Mouse (Mus musculus) lung, adult 2 months (tissue): ENCODE results near the gene H3f3b. TPM values are rescaled to one million over a fixed set of nuclear protein-coding genes. Genes with fewer than 3 reads are reported as not detected.

Experiments
- DNase-seq: peaks from one replicate; pipeline ENCODE4 v3.0.0; 2022
- H3K4me1 ChIP-seq: fragments of 200-500 bp; 2 replicates; pipeline ENCODE4 v1.6.1; 2011; ENCODE audit warnings: low read length; ENCODE audit not compliant: control insufficient read depth, insufficient read depth
- H3K4me3 ChIP-seq: fragments of 200-500 bp; replicated peaks from 2 replicates; pipeline ENCODE3; 2011; ENCODE audit warnings: low read depth, mild to moderate bottlenecking, control low read depth, low read length; ENCODE audit errors: extremely low read depth
- CTCF ChIP-seq: fragments of 200-500 bp; IDR thresholded peaks from 2 replicates; pipeline ENCODE4 v1.5.1; 2011; ENCODE audit warnings: mild to moderate bottlenecking, low read length, control low read depth; ENCODE audit not compliant: insufficient read depth
- POLR2A ChIP-seq: fragments of 200-500 bp; IDR thresholded peaks from 2 replicates; pipeline ENCODE4 v1.6.1; 2011; ENCODE audit warnings: low read depth, mild to moderate bottlenecking, control low read depth, low read length, borderline replicate concordance; ENCODE audit errors: extremely low read depth
- WGBS: fragments of 180-500 bp; shearing (Covaris S2); methylation state at CpG from one replicate; pipeline ENCODE4 v1.1.7; 2018; 5-methylcytosine and 5-hydroxymethylcytosine counted together
- polyA plus RNA-seq: library from polyadenylated mRNA; depleted of rRNA; stranded (reverse); fragments of >200 nt; gene quantifications from 2 replicates; pipeline ENCODE4 v1.2.3, GENCODE M21; 2012; rRNA removed

The H3f3b gene
- polyA plus RNA-seq, 1 experiment: 243 TPM

DNA sequence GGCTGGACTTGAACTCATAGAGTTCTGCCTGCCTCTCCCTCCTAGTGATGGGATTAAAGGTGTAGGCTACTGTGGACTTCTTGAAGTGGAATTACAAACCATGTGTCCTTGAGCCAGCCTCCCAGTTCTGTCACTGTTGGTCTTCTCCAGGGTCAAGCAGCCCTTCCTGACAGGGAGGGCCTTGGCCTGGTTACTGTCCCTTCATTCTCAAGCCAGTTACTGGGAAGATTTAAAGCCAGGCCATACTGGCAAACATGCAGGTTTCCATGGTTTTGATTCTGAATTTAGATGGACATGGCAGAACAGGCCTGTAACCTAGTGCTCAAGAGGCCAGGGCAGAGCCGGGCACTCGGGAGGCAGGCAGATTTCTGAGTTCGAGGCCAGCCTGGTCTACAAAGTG, 32.5 kb downstream of the H3f3b start:
- TF ChIP-seq CTCF: no peak
- no peak for TF ChIP-seq POLR2A
- Histone ChIP-seq H3K4me1 (no peaks in the 10 kb centered on the region), H3K4me3 (no peak overlapping the region)
- WGBS: 95% methylated on average over 3 of the region's 3 CpGs
- no peak for DNase-seq

DNA sequence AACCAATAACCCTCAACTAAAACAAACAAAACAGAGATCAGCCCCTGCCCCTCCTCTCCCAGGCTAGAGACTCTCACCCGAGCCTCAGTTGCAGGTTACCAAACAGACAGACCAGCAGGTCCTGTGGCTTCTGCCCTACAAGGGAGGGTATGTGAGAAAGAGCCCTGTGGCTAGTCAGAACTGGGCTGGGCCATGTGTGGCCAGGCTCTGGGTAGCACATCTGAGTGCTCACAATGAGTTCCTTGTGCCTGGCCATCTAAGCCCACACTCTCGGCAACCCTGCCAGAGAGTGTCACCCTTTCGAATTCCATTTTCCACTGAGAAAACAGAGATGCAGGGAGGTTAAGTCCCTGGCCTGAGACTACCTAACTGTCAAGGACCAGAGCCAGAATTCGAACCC, 35.7 kb downstream of the H3f3b start:
- TF ChIP-seq POLR2A (no peak), CTCF (no peak)
- no peak for DNase-seq
- H3K4me1 ChIP-seq: no peaks in the 10 kb centered on the region
- WGBS: 60% methylated on average over 4 of the region's 4 CpGs
- H3K4me3 ChIP-seq: no peak overlapping the region

DNA sequence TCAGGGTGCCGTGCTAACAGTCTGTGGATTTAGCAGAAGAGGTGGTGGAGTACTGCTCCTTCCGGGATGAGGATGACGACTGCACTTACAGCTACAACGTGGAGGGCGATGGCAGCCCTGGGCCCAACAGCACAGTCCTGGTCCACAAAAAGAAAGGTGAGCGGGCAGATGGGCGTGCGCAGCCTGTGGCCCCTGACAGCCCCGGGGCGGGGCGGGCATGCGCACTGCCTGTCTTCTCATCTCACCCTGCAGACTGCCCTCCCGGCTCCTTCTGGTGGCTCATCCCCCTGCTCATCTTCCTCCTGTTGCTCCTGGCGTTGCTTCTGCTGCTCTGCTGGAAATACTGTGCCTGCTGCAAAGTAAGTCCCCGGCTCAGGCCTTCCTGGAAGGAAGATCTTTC, 38.1 kb downstream of the H3f3b start:
- 48% methylated on average over 15 of the region's 15 CpGs for WGBS
- DNase-seq: no peak
- no peak overlapping the region for H3K4me3 ChIP-seq
- no peak for TF ChIP-seq POLR2A
- TF ChIP-seq CTCF: no peak
- H3K4me1 ChIP-seq: no peaks in the 10 kb centered on the region

DNA sequence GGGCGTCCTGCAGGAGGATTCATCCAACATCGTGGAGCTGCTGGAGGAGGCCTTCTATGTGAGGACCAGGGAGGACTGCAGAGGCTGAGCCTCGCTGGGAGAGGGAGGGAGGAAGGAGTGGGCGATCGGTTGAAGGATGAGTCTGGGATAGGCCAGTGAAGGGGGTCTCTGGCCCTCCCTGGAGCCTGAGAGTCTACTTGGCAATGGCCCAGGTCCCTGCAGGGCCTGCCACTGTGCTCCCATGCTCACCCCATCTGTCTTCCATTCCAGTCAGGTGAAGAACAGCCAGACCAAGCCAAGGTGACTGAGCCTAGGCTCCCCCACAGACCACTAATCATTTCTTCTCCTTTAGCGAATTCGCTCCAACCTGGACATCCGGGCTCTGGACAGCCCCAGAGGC, 44.5 kb downstream of the H3f3b start:
- H3K4me3 ChIP-seq: no peak overlapping the region
- TF ChIP-seq CTCF (no peak), POLR2A (no peak)
- no peaks in the 10 kb centered on the region for H3K4me1 ChIP-seq
- 82% methylated on average over 8 of the region's 8 CpGs for WGBS
- DNase-seq: no peak

DNA sequence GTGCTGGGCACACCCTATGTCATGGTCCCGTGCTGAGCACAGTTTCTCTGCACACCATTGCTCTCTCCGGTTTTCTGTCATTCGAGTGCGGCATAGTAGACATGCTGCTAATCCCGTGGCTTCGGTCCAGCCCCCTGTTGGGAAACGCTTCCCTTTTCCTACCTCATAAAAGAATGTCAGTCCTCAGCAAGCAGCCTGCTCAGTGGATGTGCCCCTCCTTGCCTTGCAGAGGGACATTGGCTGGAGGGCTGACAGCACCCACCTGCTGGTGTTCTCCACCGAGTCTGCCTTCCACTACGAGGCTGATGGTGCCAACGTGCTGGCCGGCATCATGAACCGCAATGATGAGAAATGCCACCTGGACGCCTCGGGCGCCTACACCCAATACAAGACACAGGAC, 45.3 kb downstream of the H3f3b start:
- WGBS: 85% methylated on average over 15 of the region's 15 CpGs
- Histone ChIP-seq H3K4me3 (no peak overlapping the region), H3K4me1 (no peaks in the 10 kb centered on the region)
- TF ChIP-seq CTCF (no peak), POLR2A (no peak)
- DNase-seq: no peak

DNA sequence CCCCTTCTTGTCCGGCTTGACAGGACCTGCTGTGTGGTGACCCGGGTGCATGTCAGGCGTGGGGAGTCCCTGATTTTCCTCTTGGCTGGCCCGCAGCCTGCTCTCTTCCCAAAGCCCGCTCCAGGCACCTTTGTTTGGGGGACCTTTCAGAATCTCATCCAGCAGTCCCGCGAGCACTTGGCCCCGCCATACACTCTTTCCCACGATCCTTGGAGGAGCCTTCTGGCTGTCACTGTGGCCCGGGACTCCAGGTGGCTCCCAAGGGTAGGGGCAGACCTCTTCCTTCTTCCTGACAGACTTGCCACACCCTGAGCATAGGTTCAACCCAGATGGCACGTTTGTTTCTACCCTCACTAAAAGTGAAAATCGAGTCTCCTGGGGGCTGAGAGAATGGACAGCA, 52.2 kb downstream of the H3f3b start:
- TF ChIP-seq CTCF: no peak
- TF ChIP-seq POLR2A: no peak
- 29% methylated on average over 12 of the region's 12 CpGs for WGBS
- no peak for DNase-seq
- Histone ChIP-seq H3K4me1 (peaks cover 5% of the 10 kb centered on the region; the same call in 1 of the 2 replicates), H3K4me3 (no peak overlapping the region)

DNA sequence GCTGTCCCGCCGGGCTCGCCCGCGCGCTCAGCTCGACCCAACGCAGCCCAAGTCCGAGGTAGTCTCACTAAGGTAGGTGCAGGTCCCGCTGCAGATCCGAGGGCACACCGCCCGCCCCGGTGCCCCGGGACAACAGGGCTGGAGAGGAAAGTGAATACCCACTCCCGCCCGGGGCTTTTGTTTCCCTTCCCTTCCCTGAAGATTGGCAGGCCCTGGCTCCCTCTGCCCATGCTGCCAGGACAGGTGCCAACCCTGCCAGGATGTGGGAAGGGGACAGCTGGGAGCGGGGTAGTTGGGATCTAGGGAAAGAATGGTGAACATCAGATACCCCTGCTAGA, 52.7 kb downstream of the H3f3b start:
- Histone ChIP-seq H3K4me3 (peak overlapping the region; percentile 31), H3K4me1 (peaks cover 5% of the 10 kb centered on the region; the same call in 1 of the 2 replicates)
- WGBS: 4% methylated on average over 18 of the region's 18 CpGs
- DNase-seq: peak; percentile 54
- TF ChIP-seq CTCF: no peak
- no peak for TF ChIP-seq POLR2A

DNA sequence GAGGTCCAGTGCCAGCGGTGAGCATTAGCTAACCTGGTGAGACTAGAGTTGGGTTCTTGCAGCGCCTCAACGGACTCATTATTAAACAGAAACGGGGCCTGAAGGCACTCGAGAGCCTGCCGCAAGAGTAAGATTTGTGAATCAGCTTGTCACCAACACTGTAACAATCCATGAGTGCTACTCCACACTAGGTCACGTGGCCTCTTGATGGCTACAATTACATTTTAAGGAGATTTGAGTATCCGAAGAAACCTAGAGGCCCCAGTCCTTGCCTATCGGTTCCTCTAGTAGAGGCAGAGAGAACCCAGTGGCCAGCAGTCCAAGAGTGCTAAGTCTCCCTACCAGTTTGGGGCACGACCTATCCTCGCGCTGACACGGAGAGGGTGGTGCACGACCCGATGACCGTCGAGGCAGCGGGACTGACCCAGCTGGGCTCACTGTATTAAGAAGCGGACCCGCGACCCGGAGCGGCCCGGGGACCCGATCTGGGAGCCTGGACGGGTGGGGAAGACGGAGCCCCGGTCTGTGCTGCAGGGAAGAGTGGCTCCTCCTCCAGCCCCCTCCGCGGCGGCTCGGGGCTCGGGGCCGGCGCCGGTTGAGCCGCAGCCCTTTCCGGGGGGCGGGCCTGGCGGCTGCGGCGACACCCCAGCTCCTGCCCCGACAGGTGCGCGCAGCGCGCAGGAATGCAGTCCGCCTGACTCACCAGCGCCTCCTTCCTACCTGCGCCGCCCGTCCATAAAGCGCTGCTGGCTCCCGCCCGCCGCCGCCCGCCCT, 53.3 kb downstream of the H3f3b start, which contains the start of gene Itgb4:
Gene Itgb4 (plus strand): TSS at position 401 of the 774 bp plus-strand sequence.
- Histone ChIP-seq H3K4me3 (peak within 1 kb of the TSS; percentile 53), H3K4me1 (peaks cover 5% of the 10 kb centered on the region; the same call in 1 of the 2 replicates)
- peak; percentile 64 for DNase-seq
- TF ChIP-seq POLR2A: no peak
- TF ChIP-seq CTCF: no peak
- 10% methylated on average over 58 of the region's 58 CpGs for WGBS

Other genes starting within 250 kb of the H3f3b start
- gene Caskin2, start 214.3 kb downstream of the H3f3b start, polyA plus RNA-seq: 105 and 144 TPM in 2 replicates
- 28.9 and 31.3 TPM in 2 replicates for gene Tsen54, start 213.2 kb downstream of the H3f3b start, polyA plus RNA-seq
- gene Llgl2, start 203.9 kb downstream of the H3f3b start, polyA plus RNA-seq: 91.8 and 94.0 TPM in 2 replicates
- 5.4 and 7.9 TPM in 2 replicates for gene Myo15b, start 169.6 kb downstream of the H3f3b start, polyA plus RNA-seq
- gene Smim5, start 128.0 kb downstream of the H3f3b start, polyA plus RNA-seq: 10.3 and 10.8 TPM in 2 replicates
- gene Smim6, start 115.9 kb downstream of the H3f3b start, polyA plus RNA-seq: 8.5 and 9.1 TPM in 2 replicates
- 18.8 and 23.0 TPM in 2 replicates for gene Sap30bp, start 94.7 kb downstream of the H3f3b start, polyA plus RNA-seq
- gene Recql5, start 94.5 kb downstream of the H3f3b start, polyA plus RNA-seq: 14.5 and 18.0 TPM in 2 replicates
- gene Itgb4, start 53.3 kb downstream of the H3f3b start, polyA plus RNA-seq: 11.0 and 14.7 TPM in 2 replicates
- 49.5 and 57.1 TPM in 2 replicates for gene Galk1, start 15.2 kb downstream of the H3f3b start, polyA plus RNA-seq
- gene Unk, start 2.4 kb upstream of the H3f3b start, polyA plus RNA-seq: 48.6 and 54.0 TPM in 2 replicates
- gene Unc13d, start 50.0 kb upstream of the H3f3b start, polyA plus RNA-seq: 51.6 and 56.4 TPM in 2 replicates
- 257 and 267 TPM in 2 replicates for gene Wbp2, start 59.0 kb upstream of the H3f3b start, polyA plus RNA-seq
- 44.6 and 55.5 TPM in 2 replicates for gene Trim47, start 99.2 kb upstream of the H3f3b start, polyA plus RNA-seq
- gene Trim65, start 103.2 kb upstream of the H3f3b start, polyA plus RNA-seq: 17.3 and 21.4 TPM in 2 replicates
- gene Mrpl38, start 110.9 kb upstream of the H3f3b start, polyA plus RNA-seq: 32.9 and 41.3 TPM in 2 replicates
- 26.5 and 35.5 TPM in 2 replicates for gene Fbf1, start 140.2 kb upstream of the H3f3b start, polyA plus RNA-seq
- gene Ten1, start 170.9 kb upstream of the H3f3b start, polyA plus RNA-seq: 26.9 and 29.3 TPM in 2 replicates
- gene Acox1, start 171.1 kb upstream of the H3f3b start, polyA plus RNA-seq: 45.6 and 67.9 TPM in 2 replicates
- gene Evpl, start 210.1 kb upstream of the H3f3b start, polyA plus RNA-seq: 3.6 and 16.8 TPM in 2 replicates
- 29.7 and 42.9 TPM in 2 replicates for gene Srp68, start 246.3 kb upstream of the H3f3b start, polyA plus RNA-seq